Mouse (Mus musculus): ENCODE measurements at regions not wholly inside any gene's neighbourhood (a gene's known extent, or its start where the extent isn't known, plus 50 kb on each side); places are given as distances from the start of the nearest gene placed in this dataset.

- Histone ChIP-seq H3K4me2 (ENCODE audit: low read length) (no peak overlapping the region), H3K27ac (ENCODE audit: low read depth, low read length) (no peak overlapping the region), H3K9ac (ENCODE audit: low read length) (no peak overlapping the region), H3K36me3 (ENCODE audit: control insufficient read depth, insufficient read depth, low read length) (no peaks in the 10 kb centered on the region), H3K9me3 (replicated peaks; ENCODE audit: control insufficient read depth, low read length) (no peaks in the 10 kb centered on the region), H3K4me3 (ENCODE audit: low read depth, low read length) (no peak overlapping the region), H3K27me3 (replicated peaks; ENCODE audit: control insufficient read depth, insufficient read depth, low read length) (no peaks in the 10 kb centered on the region), H3K4me1 (ENCODE audit: control insufficient read depth, insufficient read depth, low read length) (no peaks in the 10 kb centered on the region)
- WGBS: 24% methylated on average over 1 of the region's 1 CpGs
- ATAC-seq (no peak), DNase-seq (ENCODE audit: low spot score) (no peak)
Measured at GRCm38 (mm10) chr17:43197232-43197631, 72.9 kb upstream of the Adgrf1 start.

GRCm38 (mm10) chr17:43200832-43201231, 69.3 kb upstream of the Adgrf1 start:
- 61% methylated on average over 2 of the region's 2 CpGs for WGBS
- H3K4me3 ChIP-seq (ENCODE audit: low read depth, low read length): no peak overlapping the region

GRCm38 (mm10) chr17:43206701-43207470, 63.2 kb upstream of the Adgrf1 start:
- Histone ChIP-seq H3K27ac (ENCODE audit: low read depth, low read length) (no peak overlapping the region), H3K4me1 (ENCODE audit: control insufficient read depth, insufficient read depth, low read length) (no peaks in the 10 kb centered on the region), H3K4me2 (ENCODE audit: low read length) (no peak overlapping the region), H3K27me3 (replicated peaks; ENCODE audit: control insufficient read depth, insufficient read depth, low read length) (no peaks in the 10 kb centered on the region), H3K4me3 (ENCODE audit: low read depth, low read length) (no peak overlapping the region), H3K9ac (ENCODE audit: low read length) (no peak overlapping the region), H3K9me3 (replicated peaks; ENCODE audit: control insufficient read depth, low read length) (no peaks in the 10 kb centered on the region), H3K36me3 (ENCODE audit: control insufficient read depth, insufficient read depth, low read length) (no peaks in the 10 kb centered on the region)
- ATAC-seq (no peak), DNase-seq (ENCODE audit: low spot score) (no peak)
- 96% methylated on average over 3 of the region's 3 CpGs for WGBS

More at GRCm38 (mm10) chr17:43200832-43201231, 69.3 kb upstream of the Adgrf1 start:
- Histone ChIP-seq H3K9ac (ENCODE audit: low read length) (no peak overlapping the region), H3K9me3 (replicated peaks; ENCODE audit: control insufficient read depth, low read length) (no peaks in the 10 kb centered on the region), H3K27ac (ENCODE audit: low read depth, low read length) (no peak overlapping the region), H3K36me3 (ENCODE audit: control insufficient read depth, insufficient read depth, low read length) (no peaks in the 10 kb centered on the region), H3K27me3 (replicated peaks; ENCODE audit: control insufficient read depth, insufficient read depth, low read length) (no peaks in the 10 kb centered on the region), H3K4me2 (ENCODE audit: low read length) (no peak overlapping the region), H3K4me1 (ENCODE audit: control insufficient read depth, insufficient read depth, low read length) (no peaks in the 10 kb centered on the region)
- DNase-seq (ENCODE audit: low spot score) (no peak), ATAC-seq (no peak)

- no peaks in the 10 kb centered on the region for H3K9me3 ChIP-seq (replicated peaks; ENCODE audit: control insufficient read depth, low read length)
- H3K36me3 ChIP-seq (ENCODE audit: control insufficient read depth, insufficient read depth, low read length): no peaks in the 10 kb centered on the region
- H3K27ac ChIP-seq (ENCODE audit: low read depth, low read length): no peak overlapping the region
- no peak for DNase-seq (ENCODE audit: low spot score)
- ATAC-seq: no peak
- H3K4me2 ChIP-seq (ENCODE audit: low read length): no peak overlapping the region
- H3K27me3 ChIP-seq (replicated peaks; ENCODE audit: control insufficient read depth, insufficient read depth, low read length): no peaks in the 10 kb centered on the region
- no peak overlapping the region for H3K9ac ChIP-seq (ENCODE audit: low read length)
- no peaks in the 10 kb centered on the region for H3K4me1 ChIP-seq (ENCODE audit: control insufficient read depth, insufficient read depth, low read length)
- WGBS: 77% methylated on average over 1 of the region's 1 CpGs
- no peak overlapping the region for H3K4me3 ChIP-seq (ENCODE audit: low read depth, low read length)
Measured at GRCm38 (mm10) chr17:43209727-43210126, 60.4 kb upstream of the Adgrf1 start.

GRCm38 (mm10) chr17:43214038-43214437, 56.1 kb upstream of the Adgrf1 start:
- 86% methylated on average over 1 of the region's 1 CpGs for WGBS
- no peak for DNase-seq (ENCODE audit: low spot score)

GRCm38 (mm10) chr17:43219636-43220035, 50.5 kb upstream of the Adgrf1 start:
- Histone ChIP-seq H3K9me3 (replicated peaks; ENCODE audit: control insufficient read depth, low read length) (no peaks in the 10 kb centered on the region), H3K4me1 (ENCODE audit: control insufficient read depth, insufficient read depth, low read length) (no peaks in the 10 kb centered on the region), H3K27ac (ENCODE audit: low read depth, low read length) (no peak overlapping the region), H3K27me3 (replicated peaks; ENCODE audit: control insufficient read depth, insufficient read depth, low read length) (no peaks in the 10 kb centered on the region), H3K36me3 (ENCODE audit: control insufficient read depth, insufficient read depth, low read length) (no peaks in the 10 kb centered on the region), H3K4me3 (ENCODE audit: low read depth, low read length) (no peak overlapping the region), H3K9ac (ENCODE audit: low read length) (no peak overlapping the region), H3K4me2 (ENCODE audit: low read length) (no peak overlapping the region)
- WGBS: 76% methylated on average over 4 of the region's 4 CpGs
- DNase-seq (ENCODE audit: low spot score) (no peak), ATAC-seq (no peak)

More at GRCm38 (mm10) chr17:43214038-43214437, 56.1 kb upstream of the Adgrf1 start:
- no peak overlapping the region for H3K4me3 ChIP-seq (ENCODE audit: low read depth, low read length)
- H3K9ac ChIP-seq (ENCODE audit: low read length): no peak overlapping the region
- no peak overlapping the region for H3K27ac ChIP-seq (ENCODE audit: low read depth, low read length)
- H3K27me3 ChIP-seq (replicated peaks; ENCODE audit: control insufficient read depth, insufficient read depth, low read length): no peaks in the 10 kb centered on the region
- no peaks in the 10 kb centered on the region for H3K4me1 ChIP-seq (ENCODE audit: control insufficient read depth, insufficient read depth, low read length)
- no peak for ATAC-seq
- H3K36me3 ChIP-seq (ENCODE audit: control insufficient read depth, insufficient read depth, low read length): no peaks in the 10 kb centered on the region
- no peaks in the 10 kb centered on the region for H3K9me3 ChIP-seq (replicated peaks; ENCODE audit: control insufficient read depth, low read length)
- H3K4me2 ChIP-seq (ENCODE audit: low read length): no peak overlapping the region
